Mouse (Mus musculus) megakaryocyte, embryonic 14.5 days (primary cell): ENCODE data around the gene Ptprn. TPM values are rescaled to one million over a fixed set of nuclear protein-coding genes. Genes with fewer than 3 reads are reported as not detected.

Source experiments
- H3K27me3 ChIP-seq: replicated peaks from 2 replicates; pipeline ENCODE3; 2012; ENCODE audit warnings: inconsistent platforms
- H3K36me3 ChIP-seq: replicated peaks from 2 replicates; pipeline ENCODE3; 2012; ENCODE audit warnings: low read length, inconsistent platforms, mixed read lengths
- H3K4me1 ChIP-seq: 2 replicates; pipeline ENCODE4 v1.6.1; 2012; ENCODE audit warnings: inconsistent platforms
- H3K4me3 ChIP-seq: replicated peaks from 2 replicates; pipeline ENCODE3; 2012; ENCODE audit warnings: moderate library complexity, mild to moderate bottlenecking, inconsistent platforms
- H3K9me3 ChIP-seq: 2 replicates; pipeline ENCODE4 v1.6.1; 2012; ENCODE audit warnings: inconsistent platforms
- FLI1 ChIP-seq: IDR thresholded peaks from 2 replicates; pipeline ENCODE4 v1.6.1; 2012; ENCODE audit warnings: low read length, inconsistent platforms, mixed read lengths
- GATA1 ChIP-seq: IDR thresholded peaks from 3 replicates; pipeline ENCODE4 v1.6.1; 2012; ENCODE audit warnings: mixed read lengths, low read length, inconsistent platforms, borderline replicate concordance
- polyA plus RNA-seq: library from polyadenylated mRNA; stranded (reverse); fragments of >175 nt; gene quantifications from 2 replicates; pipeline ENCODE4 v1.2.3, GENCODE M21; 2012; ENCODE audit warnings: low replicate concordance; ENCODE audit not compliant: insufficient read depth

Gene Ptprn
- polyA plus RNA-seq, 1 experiment, result 12.4 TPM

- TF ChIP-seq GATA1 (no peak), FLI1 (no peak)
Measured at GRCm38 (mm10) chr1:75216797-75217585, 47.3 kb downstream of the Ptprn start.

DNA sequence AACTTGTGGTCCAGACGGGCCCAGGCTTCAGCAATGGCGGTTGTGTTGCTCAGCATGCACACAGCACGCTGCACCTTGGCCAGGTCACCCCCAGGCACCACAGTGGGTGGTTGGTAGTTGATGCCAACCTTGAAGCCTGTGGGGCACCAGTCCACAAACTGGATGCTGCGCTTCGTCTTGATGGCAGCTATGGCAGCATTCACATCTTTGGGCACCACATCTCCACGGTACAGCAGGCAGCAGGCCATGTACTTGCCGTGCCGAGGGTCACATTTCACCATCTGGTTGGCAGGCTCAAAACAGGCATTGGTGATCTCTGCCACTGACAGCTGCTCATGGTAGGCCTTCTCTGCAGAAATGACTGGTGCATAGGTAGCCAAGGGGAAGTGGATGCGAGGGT is 48.5 kb downstream of the Ptprn start:
- Histone ChIP-seq H3K9me3 (no peaks in the 10 kb centered on the region), H3K4me3 (peak overlapping the region; percentile 96), H3K27me3 (no peaks in the 10 kb centered on the region), H3K36me3 (peaks cover 71% of the 10 kb centered on the region), H3K4me1 (peaks cover 82% of the 10 kb centered on the region)
- TF ChIP-seq GATA1 (no peak), FLI1 (no peak)

More at GRCm38 (mm10) chr1:75216797-75217585, 47.3 kb downstream of the Ptprn start:
- Histone ChIP-seq H3K4me1 (peaks cover 83% of the 10 kb centered on the region), H3K36me3 (peaks cover 62% of the 10 kb centered on the region), H3K27me3 (no peaks in the 10 kb centered on the region), H3K9me3 (no peaks in the 10 kb centered on the region), H3K4me3 (peak overlapping the region; percentile 96)

GRCm38 (mm10) chr1:75214886-75215285 is 49.4 kb downstream of the Ptprn start:
- peaks cover 78% of the 10 kb centered on the region for H3K4me1 ChIP-seq
- H3K4me3 ChIP-seq, result peak overlapping the region; percentile 96
- TF ChIP-seq GATA1 (no peak), FLI1 (no peak)
- H3K9me3 ChIP-seq, result no peaks in the 10 kb centered on the region
- H3K27me3 ChIP-seq, result no peaks in the 10 kb centered on the region
- H3K36me3 ChIP-seq, result peaks cover 71% of the 10 kb centered on the region

DNA sequence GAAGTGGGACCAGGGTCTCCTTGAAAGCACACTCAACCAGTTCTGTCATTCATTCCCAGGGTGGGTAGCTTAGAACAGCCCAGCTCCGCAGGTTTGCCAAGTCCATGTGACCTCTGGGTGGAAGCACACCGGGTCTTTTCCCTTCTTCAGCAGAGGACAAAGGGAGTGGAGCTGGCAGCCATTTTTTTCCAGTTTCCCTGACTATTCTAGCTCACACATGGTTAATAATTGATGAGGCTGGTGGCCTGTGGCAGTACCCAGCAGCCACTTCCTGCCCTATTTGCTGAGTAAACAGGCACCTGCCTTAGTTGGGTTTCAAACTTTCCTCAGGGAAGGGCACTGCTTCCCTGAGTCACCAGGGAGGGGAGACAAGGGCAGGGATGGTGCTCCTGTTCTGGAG is 49.9 kb downstream of the Ptprn start:
- H3K9me3 ChIP-seq, result no peaks in the 10 kb centered on the region
- peaks cover 71% of the 10 kb centered on the region for H3K36me3 ChIP-seq
- peaks cover 78% of the 10 kb centered on the region for H3K4me1 ChIP-seq
- peak overlapping the region; percentile 96 for H3K4me3 ChIP-seq
- TF ChIP-seq GATA1, result no peak
- TF ChIP-seq FLI1, result no peak
- H3K27me3 ChIP-seq, result no peaks in the 10 kb centered on the region

DNA sequence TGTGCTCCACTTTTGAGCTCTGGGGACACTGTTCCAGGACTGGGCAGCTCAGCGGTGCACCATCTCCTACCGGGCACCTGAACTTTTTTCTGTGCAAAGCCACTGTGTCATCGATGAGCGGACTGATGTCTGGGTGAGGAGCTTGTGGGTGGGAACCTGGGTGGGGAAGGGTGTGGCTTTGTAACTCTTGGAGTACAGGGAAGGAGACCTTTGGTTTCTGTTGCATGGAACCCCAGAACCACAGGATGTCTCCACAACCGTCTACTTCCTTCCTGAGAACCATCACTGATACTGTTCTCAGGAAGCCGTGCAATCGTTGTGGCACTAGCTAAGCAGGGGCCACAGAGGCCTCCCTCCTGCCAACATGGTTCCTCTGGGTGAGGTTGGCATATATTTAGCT is 51.2 kb downstream of the Ptprn start:
- H3K36me3 ChIP-seq, result peaks cover 70% of the 10 kb centered on the region
- peak overlapping the region; percentile 96 for H3K4me3 ChIP-seq
- H3K27me3 ChIP-seq, result no peaks in the 10 kb centered on the region
- TF ChIP-seq FLI1 (peak; percentile 80; the same call in 1 of the 2 replicates), GATA1 (peak; percentile 51; the same call in 1 of the 3 replicates)
- H3K4me1 ChIP-seq, result peaks cover 88% of the 10 kb centered on the region
- no peaks in the 10 kb centered on the region for H3K9me3 ChIP-seq

DNA sequence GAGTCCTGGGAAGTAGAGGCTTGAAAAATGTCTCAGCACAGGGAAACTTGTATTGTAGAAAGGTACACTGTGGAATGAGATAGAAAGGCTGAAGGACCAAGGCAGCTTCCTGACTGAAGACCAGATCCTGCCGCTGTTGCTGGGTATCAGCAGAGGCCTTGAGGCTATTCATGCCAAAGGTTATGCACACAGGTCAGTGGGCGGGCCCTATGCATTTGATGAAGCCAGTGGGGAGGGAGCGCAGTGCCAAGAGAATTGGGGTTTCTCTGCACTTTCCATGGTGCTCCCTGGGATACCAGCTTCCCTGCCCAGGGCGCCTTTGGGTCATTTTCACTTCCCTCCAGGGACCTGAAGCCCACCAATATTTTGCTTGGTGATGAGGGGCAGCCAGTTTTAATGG is 51.8 kb downstream of the Ptprn start:
- Histone ChIP-seq H3K27me3 (no peaks in the 10 kb centered on the region), H3K4me1 (peaks cover 94% of the 10 kb centered on the region), H3K9me3 (no peaks in the 10 kb centered on the region), H3K4me3 (peak overlapping the region; percentile 96), H3K36me3 (peaks cover 68% of the 10 kb centered on the region)
- TF ChIP-seq GATA1, result no peak
- TF ChIP-seq FLI1, result no peak

GRCm38 (mm10) chr1:75211141-75211708 is 53.1 kb downstream of the Ptprn start:
- H3K4me1 ChIP-seq, result peaks cover 94% of the 10 kb centered on the region
- H3K36me3 ChIP-seq, result peaks cover 68% of the 10 kb centered on the region

DNA sequence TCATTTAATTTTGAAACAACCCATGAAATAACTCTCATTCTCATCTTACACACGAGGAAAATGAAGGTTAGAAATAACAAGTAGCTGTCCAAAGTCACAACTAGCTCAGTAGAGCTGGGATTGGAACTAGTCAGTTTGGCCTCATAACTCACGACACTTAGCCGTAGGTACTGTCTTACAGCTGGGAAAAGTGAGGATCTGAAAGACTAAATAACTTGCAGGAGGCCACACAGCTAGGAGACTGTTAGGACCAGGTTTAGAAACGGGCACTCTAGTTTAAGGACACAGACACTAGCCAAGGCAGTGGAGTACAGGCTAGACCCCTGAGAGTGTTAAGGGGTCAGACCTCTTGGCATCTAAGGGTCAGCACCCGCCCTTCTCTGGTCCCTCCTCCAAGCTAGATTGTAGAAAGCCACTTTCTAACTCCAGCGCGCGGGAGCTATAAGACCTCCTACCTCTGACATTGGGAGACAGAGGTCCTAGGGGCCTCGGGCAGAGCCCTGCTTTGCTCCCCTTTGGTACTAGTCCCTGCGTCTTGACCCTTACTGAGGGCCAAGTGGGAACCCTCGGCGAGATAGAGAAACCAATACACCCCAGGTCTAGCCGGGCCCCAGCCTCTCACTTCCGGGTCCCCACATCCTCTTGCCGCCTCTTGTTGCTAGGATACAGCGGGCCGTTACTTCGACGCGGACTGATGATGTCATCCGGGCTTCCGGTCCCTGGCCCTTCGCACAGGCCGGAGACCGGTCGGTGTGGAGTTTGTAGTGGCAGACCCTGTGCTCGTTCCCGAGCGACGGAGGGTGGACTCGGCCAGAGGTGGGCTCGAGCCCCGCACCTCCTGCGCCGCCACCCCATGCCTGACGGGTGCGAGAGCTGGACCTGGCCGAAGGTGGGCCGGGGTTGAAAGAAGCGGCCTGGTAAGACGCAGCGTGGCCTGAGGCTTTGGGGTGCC is 53.9 kb downstream of the Ptprn start, which contains the start of the genes Glb1l and Stk16:
Glb1l (minus strand) TSS at position 678 of the 952 bp plus-strand sequence.
Stk16 (plus strand) TSS at position 703 of the 952 bp plus-strand sequence.
- Histone ChIP-seq H3K9me3 (no peaks in the 10 kb centered on the region), H3K27me3 (no peaks in the 10 kb centered on the region), H3K36me3 (peaks cover 66% of the 10 kb centered on the region), H3K4me3 (peak within 1 kb of the TSS; percentile 96), H3K4me1 (peaks cover 94% of the 10 kb centered on the region)
- TF ChIP-seq GATA1, result no peak
- peak; percentile 97 for TF ChIP-seq FLI1

More at GRCm38 (mm10) chr1:75211141-75211708, 53.1 kb downstream of the Ptprn start:
- Histone ChIP-seq H3K4me3 (peak overlapping the region; percentile 96), H3K9me3 (no peaks in the 10 kb centered on the region), H3K27me3 (no peaks in the 10 kb centered on the region)
- TF ChIP-seq FLI1, result no peak
- no peak for TF ChIP-seq GATA1

DNA sequence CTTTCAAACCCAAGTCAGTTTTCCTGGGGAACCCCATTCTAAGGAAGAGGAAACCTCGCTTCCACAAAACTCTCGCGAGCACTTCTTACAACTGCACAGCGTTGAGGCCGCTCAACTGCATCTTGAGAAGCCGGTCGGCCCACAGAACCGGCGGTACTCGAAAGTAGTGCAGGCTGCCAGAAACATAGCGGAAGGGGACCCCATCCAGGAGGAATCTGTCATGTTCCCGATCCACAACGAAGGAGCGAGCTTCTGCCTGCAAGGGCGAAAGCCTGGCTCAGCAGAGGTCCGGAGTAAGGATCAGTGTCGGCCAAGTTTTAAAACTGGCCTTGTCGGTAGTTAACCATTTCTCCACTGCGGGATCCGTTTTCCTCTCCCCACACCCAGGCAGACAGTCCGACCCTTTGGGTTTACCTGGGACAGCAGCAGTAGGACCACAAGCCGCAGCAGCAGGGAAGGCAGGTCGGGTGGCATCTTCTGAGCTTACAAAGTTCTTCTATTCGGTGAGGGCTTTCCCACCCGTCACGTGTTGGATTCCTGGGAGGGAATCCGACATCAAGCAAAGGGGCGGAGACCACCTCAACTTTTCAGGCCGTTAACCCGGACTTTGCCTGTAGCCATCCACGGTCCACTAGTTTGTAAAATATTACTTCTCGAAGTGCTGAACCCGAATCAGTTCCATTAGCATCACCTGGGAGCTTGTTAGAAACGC is 55.2 kb downstream of the Ptprn start:
- Histone ChIP-seq H3K27me3 (no peaks in the 10 kb centered on the region), H3K4me1 (peaks cover 94% of the 10 kb centered on the region), H3K4me3 (peak overlapping the region; percentile 96), H3K36me3 (peaks cover 66% of the 10 kb centered on the region), H3K9me3 (no peaks in the 10 kb centered on the region)
- TF ChIP-seq GATA1, result no peak
- TF ChIP-seq FLI1, result no peak
